Mouse (Mus musculus): ENCODE data around the gene Maff. TPM values are rescaled to one million over a fixed set of nuclear protein-coding genes. Genes with fewer than 3 reads are reported as not detected.

Maff gene
- polyA plus RNA-seq, 1 experiment from 2014 or later, result 2.1 TPM

GRCm38 (mm10) chr15:79366402-79366801, 20.0 kb downstream of the Maff start:
- Histone ChIP-seq H3K9me3 (replicated peaks) (no peaks in the 10 kb centered on the region), H3K27me3 (no peaks in the 10 kb centered on the region), H3K36me3 (replicated peaks) (0 out of 2 replicates have a peak, but pooled peaks cover 9% of the 10 kb centered on the region), H3K4me2 (no peak overlapping the region), H3K4me1 (replicated peaks) (peaks cover 24% of the 10 kb centered on the region), H3K27ac (replicated peaks) (no peak overlapping the region), H3K4me3 (replicated peaks) (no peak overlapping the region), H3K9ac (no peak overlapping the region)
- 82% methylated on average over 5 of the region's 5 CpGs for WGBS (ENCODE audit: insufficient replicate concordance)
- no peak for ATAC-seq (ENCODE audit: insufficient read depth)

- WGBS (ENCODE audit: insufficient replicate concordance), result 58% methylated on average over 14 of the region's 14 CpGs
- Histone ChIP-seq H3K27me3 (no peaks in the 10 kb centered on the region), H3K9me3 (replicated peaks) (no peaks in the 10 kb centered on the region), H3K4me3 (replicated peaks) (no peak overlapping the region), H3K4me1 (replicated peaks) (peaks cover 24% of the 10 kb centered on the region), H3K9ac (no peak overlapping the region), H3K4me2 (no peak overlapping the region; the same call in 1 of the 2 replicates), H3K36me3 (replicated peaks) (0 out of 2 replicates have a peak, but pooled peaks cover 11% of the 10 kb centered on the region), H3K27ac (replicated peaks) (peak overlapping the region; percentile 45)
- ATAC-seq (ENCODE audit: insufficient read depth), result peak; percentile 57; the same call in 1 of the 2 replicates
Observed at GRCm38 (mm10) chr15:79368313-79368811, 21.9 kb downstream of the Maff start.

- no peaks in the 10 kb centered on the region for H3K9me3 ChIP-seq (replicated peaks)
- H3K36me3 ChIP-seq (replicated peaks), result 0 out of 2 replicates have a peak, but pooled peaks cover 17% of the 10 kb centered on the region
- peak overlapping the region; percentile 45; the same call in 1 of the 2 replicates for H3K27ac ChIP-seq (replicated peaks)
- no peak overlapping the region for H3K4me3 ChIP-seq (replicated peaks)
- no peak overlapping the region; the same call in 1 of the 2 replicates for H3K4me2 ChIP-seq
- H3K9ac ChIP-seq, result no peak overlapping the region
- H3K27me3 ChIP-seq, result no peaks in the 10 kb centered on the region
- peak; percentile 32; the same call in 1 of the 2 replicates for ATAC-seq (ENCODE audit: insufficient read depth)
- 66% methylated on average over 8 of the region's 8 CpGs for WGBS (ENCODE audit: insufficient replicate concordance)
- peaks cover 24% of the 10 kb centered on the region for H3K4me1 ChIP-seq (replicated peaks)
Observed at GRCm38 (mm10) chr15:79368861-79369440, 22.5 kb downstream of the Maff start.

GRCm38 (mm10) chr15:79369452-79370280, 23.2 kb downstream of the Maff start:
- peak; percentile 16; the same call in 1 of the 2 replicates for ATAC-seq (ENCODE audit: insufficient read depth)
- 61% methylated on average over 15 of the region's 15 CpGs for WGBS (ENCODE audit: insufficient replicate concordance)
- no peak overlapping the region for H3K4me2 ChIP-seq
- H3K9ac ChIP-seq, result no peak overlapping the region
- 0 out of 2 replicates have a peak, but pooled peaks cover 14% of the 10 kb centered on the region for H3K36me3 ChIP-seq (replicated peaks)
- H3K9me3 ChIP-seq (replicated peaks), result no peaks in the 10 kb centered on the region
- H3K27ac ChIP-seq (replicated peaks), result no peak overlapping the region
- H3K27me3 ChIP-seq, result no peaks in the 10 kb centered on the region
- H3K4me3 ChIP-seq (replicated peaks), result no peak overlapping the region
- peaks cover 24% of the 10 kb centered on the region for H3K4me1 ChIP-seq (replicated peaks)

- Histone ChIP-seq H3K4me2 (no peak overlapping the region), H3K27me3 (no peaks in the 10 kb centered on the region), H3K9me3 (replicated peaks) (no peaks in the 10 kb centered on the region), H3K4me3 (replicated peaks) (no peak overlapping the region), H3K9ac (no peak overlapping the region), H3K4me1 (replicated peaks) (peaks cover 24% of the 10 kb centered on the region), H3K36me3 (replicated peaks) (0 out of 2 replicates have a peak, but pooled peaks cover 14% of the 10 kb centered on the region), H3K27ac (replicated peaks) (0 out of 2 replicates have a peak overlapping the region, but pooled peaks have one; percentile 14)
- ATAC-seq (ENCODE audit: insufficient read depth), result no peak
- WGBS (ENCODE audit: insufficient replicate concordance), result 61% methylated on average over 7 of the region's 7 CpGs
Observed at GRCm38 (mm10) chr15:79370281-79370843, 23.9 kb downstream of the Maff start.

- Histone ChIP-seq H3K27ac (replicated peaks) (no peak overlapping the region), H3K4me2 (no peak overlapping the region), H3K9me3 (replicated peaks) (no peaks in the 10 kb centered on the region), H3K9ac (no peak overlapping the region), H3K36me3 (replicated peaks) (0 out of 2 replicates have a peak, but pooled peaks cover 23% of the 10 kb centered on the region), H3K4me1 (replicated peaks) (peaks cover 9% of the 10 kb centered on the region), H3K4me3 (replicated peaks) (no peak overlapping the region), H3K27me3 (no peaks in the 10 kb centered on the region)
- no peak for ATAC-seq (ENCODE audit: insufficient read depth)
- 60% methylated on average over 3 of the region's 3 CpGs for WGBS (ENCODE audit: insufficient replicate concordance)
Observed at GRCm38 (mm10) chr15:79374760-79375159, 28.3 kb downstream of the Maff start.

GRCm38 (mm10) chr15:79377681-79378080, 31.3 kb downstream of the Maff start:
- Histone ChIP-seq H3K4me3 (replicated peaks) (no peak overlapping the region), H3K9me3 (replicated peaks) (no peaks in the 10 kb centered on the region), H3K4me1 (replicated peaks) (no peaks in the 10 kb centered on the region), H3K9ac (no peak overlapping the region), H3K4me2 (no peak overlapping the region), H3K36me3 (replicated peaks) (0 out of 2 replicates have a peak, but pooled peaks cover 23% of the 10 kb centered on the region), H3K27me3 (no peaks in the 10 kb centered on the region), H3K27ac (replicated peaks) (no peak overlapping the region)
- WGBS (ENCODE audit: insufficient replicate concordance), result 69% methylated on average over 6 of the region's 6 CpGs
- ATAC-seq (ENCODE audit: insufficient read depth), result no peak

- no peaks in the 10 kb centered on the region for H3K27me3 ChIP-seq
- ATAC-seq (ENCODE audit: insufficient read depth), result no peak
- 90% methylated on average over 10 of the region's 10 CpGs for WGBS (ENCODE audit: insufficient replicate concordance)
- H3K4me3 ChIP-seq (replicated peaks), result no peak overlapping the region
- no peaks in the 10 kb centered on the region for H3K9me3 ChIP-seq (replicated peaks)
- 0 out of 2 replicates have a peak, but pooled peaks cover 16% of the 10 kb centered on the region for H3K36me3 ChIP-seq (replicated peaks)
- no peak overlapping the region for H3K27ac ChIP-seq (replicated peaks)
- no peak overlapping the region for H3K9ac ChIP-seq
- H3K4me1 ChIP-seq (replicated peaks), result no peaks in the 10 kb centered on the region
- H3K4me2 ChIP-seq, result no peak overlapping the region
Observed at GRCm38 (mm10) chr15:79378608-79379007, 32.2 kb downstream of the Maff start.

GRCm38 (mm10) chr15:79379658-79380057, 33.2 kb downstream of the Maff start:
- H3K4me1 ChIP-seq (replicated peaks), result no peaks in the 10 kb centered on the region
- 72% methylated on average over 7 of the region's 7 CpGs for WGBS (ENCODE audit: insufficient replicate concordance)
- H3K9ac ChIP-seq, result no peak overlapping the region
- no peak overlapping the region for H3K4me2 ChIP-seq
- ATAC-seq (ENCODE audit: insufficient read depth), result no peak
- H3K27ac ChIP-seq (replicated peaks), result no peak overlapping the region
- H3K27me3 ChIP-seq, result no peaks in the 10 kb centered on the region
- H3K9me3 ChIP-seq (replicated peaks), result no peaks in the 10 kb centered on the region
- 0 out of 2 replicates have a peak, but pooled peaks cover 9% of the 10 kb centered on the region for H3K36me3 ChIP-seq (replicated peaks)
- H3K4me3 ChIP-seq (replicated peaks), result no peak overlapping the region

GRCm38 (mm10) chr15:79380468-79381444, 34.3 kb downstream of the Maff start:
- no peak overlapping the region for H3K4me2 ChIP-seq
- no peaks in the 10 kb centered on the region for H3K9me3 ChIP-seq (replicated peaks)
- no peak overlapping the region for H3K9ac ChIP-seq
- 0 out of 2 replicates have a peak, but pooled peaks cover 9% of the 10 kb centered on the region for H3K36me3 ChIP-seq (replicated peaks)
- no peaks in the 10 kb centered on the region for H3K27me3 ChIP-seq
- no peak overlapping the region for H3K4me3 ChIP-seq (replicated peaks)
- 48% methylated on average over 23 of the region's 23 CpGs for WGBS (ENCODE audit: insufficient replicate concordance)
- ATAC-seq (ENCODE audit: insufficient read depth), result 0 out of 2 replicates have a peak, but pooled peaks have one; percentile 36
- no peaks in the 10 kb centered on the region for H3K4me1 ChIP-seq (replicated peaks)
- no peak overlapping the region for H3K27ac ChIP-seq (replicated peaks)
